Mouse (Mus musculus): Measurements from ENCODE around the gene Stmnd1. TPM values are rescaled to one million over a fixed set of nuclear protein-coding genes. Genes with fewer than 3 reads are reported as not detected.
A peak's percentile ranks its signal among the peaks of the same experiment; 100 is the strongest.

Gene Stmnd1
- total RNA-seq, 2 experiments from 2014 or later, result 0.17 to 0.18 TPM

DNA sequence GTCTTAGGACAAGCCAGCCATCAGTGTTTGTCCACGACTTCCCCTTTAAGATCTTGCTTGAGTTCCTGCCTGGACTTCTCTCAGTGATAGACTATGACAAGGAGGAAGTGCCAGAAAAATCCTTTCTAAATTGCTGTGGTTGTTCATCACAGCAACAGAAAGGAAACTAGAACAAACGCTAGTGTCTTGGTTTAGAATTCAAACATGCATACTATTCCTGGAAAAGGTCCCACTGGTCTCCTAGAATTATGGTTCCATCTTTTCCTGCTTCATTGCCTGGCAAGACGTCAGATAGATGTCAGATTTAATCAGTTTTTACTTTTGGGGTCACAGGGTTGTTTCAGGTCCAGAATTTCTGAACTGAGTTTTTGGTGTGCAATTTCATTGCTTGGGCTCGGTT is 14.0 kb upstream of the Stmnd1 start:
- no peak for TF ChIP-seq CTCF (IDR thresholded peaks at IDR 0.05)
- no peak overlapping the region for H3K4me3 ChIP-seq
- no peak for DNase-seq
- intact Hi-C loops (cut with DNase I), result loop anchor here (5.0 kb wide), 4 partner anchors 77 to 687 kb away; no protein-coding TSS in a partner anchor
- no peak overlapping the region for H3K27ac ChIP-seq

DNA sequence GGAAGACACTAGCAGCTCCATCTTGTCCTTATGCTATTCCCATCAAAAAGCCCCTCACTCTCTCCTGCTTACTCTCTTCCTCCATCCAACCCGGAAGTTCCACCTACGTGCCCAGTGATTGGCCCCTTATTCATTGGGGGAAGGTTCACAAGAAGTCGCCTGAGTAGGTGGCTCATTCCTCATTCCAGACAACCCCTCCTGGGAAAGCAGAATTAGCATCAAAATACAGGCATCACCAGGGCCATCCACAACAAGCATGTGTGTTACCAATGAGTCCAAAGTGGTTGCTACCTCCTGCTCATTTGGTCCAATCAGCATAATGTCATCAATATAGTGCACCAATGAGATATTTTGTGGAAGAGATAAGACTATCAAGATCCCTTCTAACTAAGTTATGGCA is 12.3 kb upstream of the Stmnd1 start:
- no peak for DNase-seq
- intact Hi-C loops (cut with DNase I), result no loop called here
- Histone ChIP-seq H3K4me3 (no peak overlapping the region), H3K27ac (no peak overlapping the region)
- no peak for TF ChIP-seq CTCF (IDR thresholded peaks at IDR 0.05)

- Histone ChIP-seq H3K4me3 (no peak overlapping the region), H3K27ac (peak overlapping the region; percentile 65)
- no peak for TF ChIP-seq CTCF (IDR thresholded peaks at IDR 0.05)
- DNase-seq, result no peak
- intact Hi-C loops (cut with DNase I), result no loop called here
Observed at GRCm38 (mm10) chr13:46267783-46268182, 5.7 kb upstream of the Stmnd1 start.

- intact Hi-C loops (cut with DNase I), result no loop called here
- DNase-seq, result peak; percentile 29
- H3K4me3 ChIP-seq, result peak overlapping the region; percentile 57
- H3K27ac ChIP-seq, result peak overlapping the region; percentile 70
- no peak for TF ChIP-seq CTCF (IDR thresholded peaks at IDR 0.05)
Observed at GRCm38 (mm10) chr13:46268341-46268740, 5.2 kb upstream of the Stmnd1 start.

DNA sequence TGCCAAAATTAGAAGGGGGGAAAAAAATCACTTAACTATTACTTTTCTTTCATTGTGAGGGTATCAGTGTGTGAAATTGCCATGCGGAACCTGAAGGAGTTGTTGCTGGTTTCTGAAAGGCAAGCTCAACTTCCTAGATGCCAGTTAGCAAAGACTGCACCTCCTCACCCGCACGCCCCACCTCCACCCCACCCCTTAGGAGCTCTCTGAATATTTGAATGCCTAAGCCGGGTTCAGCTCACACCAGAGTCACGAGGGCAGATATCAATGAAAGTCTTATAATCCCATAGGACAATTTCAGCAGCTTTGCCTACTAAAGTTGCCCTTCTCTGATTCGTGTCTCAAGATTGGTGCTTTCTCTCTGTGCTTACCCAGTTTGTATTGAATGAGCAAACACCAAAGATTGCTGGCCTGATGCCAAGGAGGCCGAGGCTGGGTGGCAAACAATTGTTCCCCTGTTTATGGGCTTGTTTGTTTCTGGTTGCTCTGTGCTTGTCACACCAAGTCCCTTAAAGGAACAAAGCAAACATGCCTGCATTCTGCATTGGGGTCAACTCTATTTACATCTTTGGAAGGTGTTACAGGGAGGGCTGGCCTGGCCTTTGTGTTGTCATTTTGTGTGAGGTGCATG is 4.6 kb upstream of the Stmnd1 start:
- intact Hi-C loops (cut with DNase I), result no loop called here
- no peak for TF ChIP-seq CTCF (IDR thresholded peaks at IDR 0.05)
- Histone ChIP-seq H3K4me3 (peak overlapping the region; percentile 57), H3K27ac (peak overlapping the region; percentile 70)
- peak; percentile 36 for DNase-seq

DNA sequence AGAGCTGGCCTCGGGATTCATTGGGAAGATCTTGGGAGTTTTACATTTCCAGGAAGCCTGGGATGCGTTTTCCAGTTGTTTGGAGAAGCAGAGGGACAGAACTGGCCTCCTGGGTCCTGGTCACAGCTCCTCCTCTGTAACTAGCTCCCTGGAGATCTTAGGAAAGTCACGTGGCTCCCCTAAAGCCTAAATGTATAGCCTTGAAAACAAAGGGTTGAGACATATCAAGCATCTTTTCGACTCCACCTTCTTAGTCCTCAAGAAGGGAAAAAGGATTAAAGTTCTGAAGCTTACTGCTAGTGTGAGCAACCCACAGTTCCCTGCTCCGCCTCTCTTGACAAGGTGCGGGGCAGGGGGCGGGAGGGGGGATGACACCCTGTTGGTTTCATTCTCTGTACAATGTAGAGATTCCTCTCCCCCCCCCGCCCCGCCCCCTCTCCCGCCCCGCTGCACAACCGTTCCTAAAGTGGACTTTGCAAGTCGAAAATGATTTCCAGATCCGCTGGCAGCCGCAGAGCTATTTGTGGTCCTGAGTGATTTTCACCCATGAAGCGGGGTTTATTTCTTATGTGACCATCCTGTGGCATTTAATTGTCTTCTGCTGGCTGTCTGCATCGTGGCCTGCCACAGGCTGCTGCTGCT is 589 bp upstream of the Stmnd1 start:
- DNase-seq, result peak; percentile 50
- no peak for TF ChIP-seq CTCF (IDR thresholded peaks at IDR 0.05)
- intact Hi-C loops (cut with DNase I), result no loop called here
- H3K4me3 ChIP-seq, result peak overlapping the region; percentile 59
- H3K27ac ChIP-seq, result peak overlapping the region; percentile 77

DNA sequence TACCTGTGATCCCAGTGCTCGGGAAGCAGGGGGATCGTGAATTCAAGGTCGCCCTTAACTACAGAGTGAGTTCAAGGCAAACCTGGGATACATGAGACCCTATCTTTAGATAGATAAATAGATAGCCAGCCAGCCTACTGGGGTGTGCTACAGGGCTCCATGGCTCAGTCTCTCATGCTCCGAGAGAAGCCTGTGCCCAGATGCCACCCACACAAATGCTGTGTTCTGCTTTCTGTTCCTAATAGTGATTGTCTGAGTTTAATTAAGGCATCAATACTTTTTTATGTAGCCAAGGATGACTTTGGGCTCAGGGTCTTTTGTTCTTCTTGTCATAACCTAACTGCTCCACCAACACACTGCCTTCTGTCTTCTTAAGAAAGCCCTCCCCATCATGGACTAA is 2.2 kb downstream of the Stmnd1 start:
- intact Hi-C loops (cut with DNase I), result no loop called here
- DNase-seq, result no peak
- TF ChIP-seq CTCF (IDR thresholded peaks at IDR 0.05), result no peak
- Histone ChIP-seq H3K4me3 (no peak overlapping the region), H3K27ac (no peak overlapping the region)

- intact Hi-C loops (cut with DNase I), result no loop called here
- TF ChIP-seq CTCF (IDR thresholded peaks at IDR 0.05), result no peak
- no peak for DNase-seq
Observed at GRCm38 (mm10) chr13:46282543-46282942, 9.0 kb downstream of the Stmnd1 start.

DNA sequence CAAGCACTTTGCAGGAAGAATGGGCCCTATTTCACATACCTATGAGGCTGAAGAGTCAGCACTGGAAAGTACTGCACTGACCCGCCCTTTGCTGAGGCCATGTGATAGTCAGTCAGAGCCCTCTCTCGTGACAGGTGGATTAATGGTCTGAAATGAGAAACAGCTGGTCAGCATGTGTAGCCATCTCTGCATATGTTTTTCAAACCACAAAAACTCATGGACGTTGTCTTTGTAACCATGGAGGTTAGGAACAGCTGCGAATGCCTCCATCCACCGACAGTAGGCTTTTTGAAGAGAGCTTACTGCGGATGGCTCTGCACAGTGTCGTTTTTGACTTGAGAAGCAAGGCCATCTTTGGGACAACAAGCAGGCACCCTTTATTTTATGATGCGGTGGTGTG is 14.3 kb downstream of the Stmnd1 start:
- DNase-seq, result no peak
- intact Hi-C loops (cut with DNase I), result no loop called here
- TF ChIP-seq CTCF (IDR thresholded peaks at IDR 0.05), result no peak
- Histone ChIP-seq H3K27ac (no peak overlapping the region), H3K4me3 (no peak overlapping the region)

More at GRCm38 (mm10) chr13:46282543-46282942, 9.0 kb downstream of the Stmnd1 start:
- Histone ChIP-seq H3K27ac (no peak overlapping the region), H3K4me3 (no peak overlapping the region)

- intact Hi-C loops (cut with DNase I), result no loop called here
- no peak for TF ChIP-seq CTCF (IDR thresholded peaks at IDR 0.05)
- no peak overlapping the region for H3K4me3 ChIP-seq
- H3K27ac ChIP-seq, result no peak overlapping the region
- no peak for DNase-seq
Observed at GRCm38 (mm10) chr13:46288372-46288771, 14.9 kb downstream of the Stmnd1 start.

DNA sequence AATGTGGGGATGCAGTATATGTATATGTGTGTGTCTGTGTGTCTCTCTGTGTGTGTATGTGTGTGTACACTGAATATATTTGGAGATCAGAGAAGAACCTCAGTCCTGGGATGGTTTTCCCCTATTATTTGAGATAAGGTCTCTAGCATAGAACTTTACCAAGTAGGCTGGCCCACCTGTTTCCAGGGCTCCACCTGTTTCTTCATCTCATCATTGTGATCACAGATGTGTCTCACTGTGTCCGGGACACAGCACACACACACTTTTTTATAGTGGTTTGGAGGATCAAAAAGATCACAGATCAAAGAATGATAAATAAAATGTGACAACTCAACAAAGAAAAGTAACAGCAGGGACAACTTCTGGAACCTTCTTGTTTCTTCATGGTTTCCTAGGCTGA is 17.0 kb downstream of the Stmnd1 start:
- TF ChIP-seq CTCF (IDR thresholded peaks at IDR 0.05), result no peak
- Histone ChIP-seq H3K27ac (no peak overlapping the region), H3K4me3 (no peak overlapping the region)
- intact Hi-C loops (cut with DNase I), result no loop called here
- DNase-seq, result no peak

DNA sequence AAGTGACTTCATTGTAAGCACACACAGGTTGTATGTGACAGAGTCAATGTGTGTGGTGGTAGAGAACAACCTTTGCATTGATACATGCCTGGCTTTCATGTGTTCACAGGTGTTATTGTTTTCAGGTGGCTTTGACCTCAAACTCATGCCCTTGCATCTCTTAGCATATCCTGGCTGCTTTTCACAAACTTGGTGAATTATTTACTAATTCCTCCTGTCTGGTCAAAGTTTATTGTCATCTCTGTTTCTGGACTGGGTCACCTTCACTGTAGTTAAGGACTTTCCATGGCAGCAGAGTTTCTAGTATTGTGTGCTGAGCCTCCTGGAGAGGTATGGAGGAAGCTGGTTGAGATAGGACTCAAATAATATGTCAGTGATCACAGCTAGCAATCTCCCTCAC is 20.8 kb downstream of the Stmnd1 start:
- Histone ChIP-seq H3K4me3 (no peak overlapping the region), H3K27ac (no peak overlapping the region)
- no peak for TF ChIP-seq CTCF (IDR thresholded peaks at IDR 0.05)
- intact Hi-C loops (cut with DNase I), result no loop called here
- DNase-seq, result no peak

- intact Hi-C loops (cut with DNase I), result no loop called here
- no peak for TF ChIP-seq CTCF (IDR thresholded peaks at IDR 0.05)
- no peak for DNase-seq
- Histone ChIP-seq H3K27ac (no peak overlapping the region), H3K4me3 (no peak overlapping the region)
Observed at GRCm38 (mm10) chr13:46297701-46298100, 24.2 kb downstream of the Stmnd1 start.

GRCm38 (mm10) chr13:46310790-46311189 is 37.3 kb downstream of the Stmnd1 start:
- peak; percentile 41 for DNase-seq
- H3K4me3 ChIP-seq, result peak overlapping the region; percentile 29
- peak; percentile 86 for TF ChIP-seq CTCF (IDR thresholded peaks at IDR 0.05)
- intact Hi-C loops (cut with DNase I), result loop anchor here (2.0 to 10.0 kb wide), 3 partner anchors 38 to 484 kb away; no protein-coding TSS in a partner anchor
- no peak overlapping the region; the same call in 1 of the 2 replicates for H3K27ac ChIP-seq

Data from gastrocnemius, adult 2 months (tissue).